Mouse (Mus musculus) heart, postnatal 25 days (tissue): ENCODE measurements at regions not wholly inside any gene's neighbourhood (a gene's known extent, or its start where the extent isn't known, plus 50 kb on each side); places are given as distances from the start of the nearest gene placed in this dataset.

ENCODE experiments used
- DNase-seq: peaks from one replicate; pipeline ENCODE4 v3.0.0; 2022; ENCODE audit warnings: low spot score
- intact Hi-C: fragments of 180-260 bp; cut with DNase I; formaldehyde crosslinking; loops from one replicate; pipeline ENCODE4 v1.15.1; 2025

- intact Hi-C loops: no loop called here
- DNase-seq: no peak
Measured at GRCm38 (mm10) chr1:184483371-184483770, 249.0 kb downstream of the Hlx start.

DNA sequence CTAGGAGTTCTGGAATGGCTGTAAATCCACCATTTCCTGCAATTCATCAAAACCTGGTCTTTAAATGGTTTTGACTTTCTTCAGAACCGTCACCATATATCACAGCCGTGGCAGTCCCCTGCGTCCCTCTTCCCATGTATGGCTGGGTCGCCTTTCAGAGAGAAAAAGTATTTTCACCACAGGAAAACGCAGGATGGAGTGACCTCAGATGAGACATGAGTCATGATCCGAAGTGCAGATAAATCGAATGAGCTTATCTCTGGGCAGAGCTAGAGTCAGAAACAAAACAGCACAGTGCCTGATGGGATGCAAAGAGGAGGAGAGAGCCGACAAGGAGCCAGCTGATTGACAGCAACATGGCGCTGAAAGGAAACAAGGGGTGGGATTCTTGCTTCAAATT, 250.4 kb downstream of the Hlx start:
- intact Hi-C loops: no loop called here
- DNase-seq: no peak

DNA sequence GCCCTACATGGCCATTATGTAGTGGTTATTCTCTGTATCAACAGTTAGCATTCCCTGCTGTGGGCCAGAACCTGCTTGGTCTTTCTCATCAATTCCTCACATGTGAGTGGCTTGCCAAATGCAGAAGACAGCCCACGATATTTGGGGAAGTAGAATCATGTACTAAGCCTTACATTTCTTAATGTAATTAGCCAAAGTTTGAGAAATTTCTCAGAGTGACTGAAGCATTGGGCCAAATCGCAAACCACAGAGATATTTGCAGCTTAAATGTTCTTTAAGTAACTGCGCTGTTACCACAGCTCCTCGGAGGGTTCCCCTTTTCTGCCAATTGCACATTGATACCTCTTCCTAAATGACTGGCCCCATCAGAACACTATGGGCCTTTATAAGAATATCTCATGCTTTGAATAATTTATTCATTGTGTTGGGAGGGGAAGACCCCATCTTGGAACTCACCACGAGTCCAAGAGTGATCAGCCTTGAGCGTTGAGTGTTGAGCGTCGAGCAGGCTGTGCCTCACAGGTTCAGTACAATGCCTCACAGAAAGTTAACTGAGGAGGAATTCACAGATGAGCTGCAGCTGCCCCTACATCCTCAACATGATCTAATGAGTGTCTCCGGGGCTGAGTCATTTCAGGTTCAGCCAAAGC, 251.7 kb downstream of the Hlx start:
- intact Hi-C loops: no loop called here
- no peak for DNase-seq

DNA sequence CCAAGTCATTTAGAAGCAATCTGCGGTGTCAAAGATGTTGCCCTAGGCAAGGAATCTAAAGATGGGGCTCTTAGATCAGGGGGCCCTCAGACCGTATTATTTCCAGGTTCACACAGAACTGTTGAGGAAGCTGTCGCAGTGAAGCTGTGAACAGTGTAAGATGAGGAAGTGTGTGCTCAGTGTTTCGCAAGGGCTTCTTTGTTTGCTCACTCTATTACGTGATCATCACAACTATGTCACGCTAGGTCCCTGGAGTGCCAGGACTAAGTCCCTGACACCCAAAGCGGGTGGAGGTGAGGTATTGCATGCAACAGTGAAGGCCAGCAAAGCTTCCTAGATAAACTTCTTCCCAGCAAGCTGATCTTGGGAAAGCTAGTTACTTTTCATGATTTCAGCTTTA, 254.4 kb downstream of the Hlx start:
- intact Hi-C loops: no loop called here
- no peak for DNase-seq

- intact Hi-C loops: no loop called here
- no peak for DNase-seq
Measured at GRCm38 (mm10) chr1:184462481-184463124, 269.8 kb downstream of the Hlx start.

- no peak for DNase-seq
- intact Hi-C loops: no loop called here
Measured at GRCm38 (mm10) chr1:184461411-184461810, 271.0 kb downstream of the Hlx start.

- no peak for DNase-seq
- intact Hi-C loops: no loop called here
Measured at GRCm38 (mm10) chr1:184456727-184457126, 275.7 kb downstream of the Hlx start.

DNA sequence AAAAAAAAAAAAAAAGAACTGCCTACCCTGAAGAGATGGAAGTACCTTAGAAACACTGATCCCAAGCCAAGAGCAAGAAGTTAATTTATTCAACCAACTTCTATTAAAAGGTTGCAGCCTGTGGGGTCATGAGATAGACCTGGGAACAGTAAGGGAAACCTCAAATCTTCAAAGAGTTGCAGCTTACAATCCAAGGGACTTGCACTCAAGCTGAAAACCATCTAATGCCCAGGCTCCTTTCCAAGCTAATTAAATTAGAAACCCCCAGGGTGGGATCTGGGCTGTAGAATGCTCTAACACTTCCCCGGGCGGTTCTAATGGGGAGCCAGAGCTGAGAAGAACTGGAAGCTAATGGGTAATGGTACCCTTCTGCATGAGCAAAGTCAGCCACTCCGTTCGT, 278.0 kb downstream of the Hlx start:
- intact Hi-C loops: no loop called here

DNA sequence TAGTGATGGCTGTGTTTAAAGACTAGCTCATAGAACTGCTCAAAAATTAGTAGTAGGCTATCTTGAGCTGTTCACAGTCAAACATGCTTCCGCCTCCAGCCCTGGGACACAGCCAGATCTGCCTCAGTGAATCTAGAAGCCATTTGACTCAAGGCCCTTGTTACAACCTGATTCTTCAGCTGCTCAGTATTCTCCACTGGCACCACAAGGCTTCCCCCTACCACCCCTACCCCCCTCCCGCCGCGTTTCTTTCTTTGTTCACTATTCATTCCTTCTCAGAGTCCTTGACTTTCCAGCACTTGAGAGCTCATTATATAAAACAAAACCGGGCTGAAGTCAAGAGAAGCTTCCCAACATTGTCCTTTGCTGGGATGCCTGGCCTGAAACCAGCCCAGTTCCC, 278.7 kb downstream of the Hlx start:
- intact Hi-C loops: no loop called here
- no peak for DNase-seq

More for the DNA sequence above, 278.0 kb downstream of the Hlx start:
- DNase-seq: no peak

DNA sequence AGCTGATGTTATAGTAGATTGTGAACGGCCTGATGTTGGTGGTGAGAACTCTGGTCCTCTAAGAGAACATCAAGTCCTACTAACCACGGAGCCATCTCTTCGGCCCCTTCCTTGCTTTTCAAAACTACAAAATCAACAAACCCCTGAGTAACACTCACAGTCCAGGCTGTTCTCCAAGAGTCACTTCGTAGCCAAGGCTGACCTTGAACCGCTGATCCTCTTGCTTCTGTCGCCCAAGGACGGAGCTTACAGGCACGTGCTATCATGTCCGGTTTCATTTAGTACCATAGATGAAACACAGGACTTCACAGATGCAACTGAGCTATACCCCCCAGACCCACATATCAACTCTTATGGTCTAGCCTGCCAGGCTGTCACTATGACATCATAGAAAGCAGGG, 279.4 kb downstream of the Hlx start:
- DNase-seq: no peak
- intact Hi-C loops: no loop called here

DNA sequence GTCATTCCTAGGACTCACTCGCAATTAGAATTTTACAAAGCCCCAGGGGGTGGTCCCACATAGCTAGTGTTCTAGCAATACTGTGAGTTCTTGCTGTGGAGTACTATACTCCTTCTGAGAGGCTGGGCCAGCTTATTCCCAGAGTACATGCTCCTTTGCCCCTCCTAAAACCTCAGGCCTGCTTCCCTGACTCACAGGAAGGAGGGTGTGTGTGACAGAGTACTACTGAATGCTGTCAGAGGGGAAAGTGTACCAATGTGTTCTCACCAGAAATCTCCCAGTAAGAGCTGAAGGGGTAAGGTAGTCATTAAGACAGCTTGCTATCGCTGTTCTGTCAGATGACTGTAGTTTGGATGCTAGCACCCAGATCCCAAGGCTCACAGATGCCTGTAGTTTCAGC, 280.7 kb downstream of the Hlx start:
- no peak for DNase-seq
- intact Hi-C loops: no loop called here

DNA sequence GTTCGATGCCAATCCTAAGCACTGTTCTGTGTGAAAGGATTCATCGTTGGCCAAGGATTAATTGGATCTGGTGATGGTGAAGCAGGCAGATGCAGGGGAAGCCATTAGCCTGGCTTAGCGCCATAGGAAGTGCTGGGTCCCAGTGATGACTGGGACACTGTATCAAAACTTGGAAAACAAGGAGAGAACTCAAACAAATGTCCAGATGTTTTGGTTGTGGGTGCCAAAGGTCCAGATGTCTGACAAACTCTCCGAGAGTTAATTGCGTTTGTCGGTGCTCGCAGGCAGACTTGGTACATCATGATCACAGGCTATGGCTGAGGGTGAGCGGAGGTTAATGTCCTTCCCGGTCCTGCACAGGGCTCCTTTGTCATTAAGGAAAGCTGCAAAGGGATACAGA, 283.4 kb downstream of the Hlx start:
- peak; percentile 71 for DNase-seq
- intact Hi-C loops: loop anchor here (2.0 to 5.0 kb wide), 3 partner anchors 182 to 286 kb away; no protein-coding TSS in a partner anchor

- DNase-seq: peak; percentile 58
- intact Hi-C loops: loop anchor here (2.0 to 5.0 kb wide), 3 partner anchors 181 to 287 kb away; no protein-coding TSS in a partner anchor
Measured at GRCm38 (mm10) chr1:184447911-184448310, 284.5 kb downstream of the Hlx start.

GRCm38 (mm10) chr1:184447161-184447667, 285.2 kb downstream of the Hlx start:
- DNase-seq: peak; percentile 36
- intact Hi-C loops: loop anchor here (5.0 kb wide), 2 partner anchors 180 to 230 kb away; no protein-coding TSS in a partner anchor

DNA sequence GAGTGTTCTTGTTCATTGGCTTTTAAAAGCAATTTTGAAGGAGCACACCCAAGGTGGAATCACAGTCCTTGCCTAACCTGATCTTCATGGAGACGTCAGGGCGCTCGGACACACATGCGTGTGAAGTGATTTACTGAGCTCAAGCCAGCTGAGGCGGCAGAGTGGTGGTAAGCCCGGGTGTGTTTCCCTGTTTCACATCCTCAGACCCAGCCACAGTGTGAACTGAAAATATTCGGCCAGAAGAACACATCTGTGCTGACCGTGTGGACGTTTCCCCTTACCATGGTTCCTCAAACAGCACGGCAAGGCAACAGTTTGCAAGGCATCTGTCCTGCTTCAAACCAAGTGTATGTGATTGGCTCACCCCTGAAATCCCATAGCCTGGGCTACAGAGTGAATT, 288.2 kb downstream of the Hlx start:
- intact Hi-C loops: no loop called here
- no peak for DNase-seq

GRCm38 (mm10) chr1:184442701-184443100, 289.7 kb downstream of the Hlx start:
- intact Hi-C loops: no loop called here
- DNase-seq: no peak

- DNase-seq: no peak
- intact Hi-C loops: no loop called here
Measured at GRCm38 (mm10) chr1:184441005-184441557, 291.3 kb downstream of the Hlx start.

DNA sequence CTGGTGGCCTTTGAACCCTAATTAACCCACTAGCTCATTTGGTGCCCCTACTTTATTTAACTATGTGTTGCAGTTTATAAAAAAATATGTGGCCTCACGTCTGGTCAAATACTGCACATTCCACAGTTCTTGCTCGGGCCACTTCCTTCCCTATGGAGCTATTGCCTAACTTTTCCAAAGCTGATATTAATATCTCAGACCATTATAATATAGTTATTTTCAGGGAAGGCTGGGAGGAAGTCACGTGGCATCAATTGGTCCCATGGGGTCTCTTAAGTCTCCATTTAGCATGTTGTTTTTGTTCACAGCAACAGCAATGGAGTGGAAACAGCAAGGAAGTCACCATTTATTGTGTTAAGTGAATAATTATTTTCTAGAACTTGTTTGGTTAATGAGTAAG, 292.9 kb downstream of the Hlx start:
- intact Hi-C loops: loop anchor here (5.0 kb wide), 1 partner anchor 152 kb away; no protein-coding TSS in a partner anchor
- no peak for DNase-seq

- DNase-seq: no peak
- intact Hi-C loops: loop anchor here (5.0 kb wide), 1 partner anchor 149 kb away; no protein-coding TSS in a partner anchor
Measured at GRCm38 (mm10) chr1:184436387-184436786, 296.0 kb downstream of the Hlx start.

- no peak for DNase-seq
- intact Hi-C loops: no loop called here
Measured at GRCm38 (mm10) chr1:184428612-184429011, 303.8 kb downstream of the Hlx start.

DNA sequence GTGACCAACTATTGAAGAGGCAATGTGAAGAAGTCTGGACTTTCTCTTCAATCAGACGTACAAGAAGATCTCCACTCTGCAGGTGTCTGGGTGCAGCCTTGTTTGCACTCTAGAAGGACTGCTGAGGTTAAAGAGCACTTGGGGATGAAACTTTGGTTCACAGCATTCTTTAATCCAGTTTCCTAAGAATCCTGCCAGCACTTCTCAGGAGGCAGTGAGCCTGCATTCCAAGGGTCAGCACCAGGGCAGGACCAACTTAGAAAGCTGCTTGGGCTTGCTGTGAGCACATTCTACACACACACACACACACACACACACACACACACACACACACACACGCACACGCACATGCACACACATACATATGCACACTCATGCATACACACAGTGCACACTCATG, 304.4 kb downstream of the Hlx start:
- intact Hi-C loops: no loop called here
- no peak for DNase-seq
